Mouse (Mus musculus): Measurements from ENCODE around the gene Pop5. TPM values are rescaled to one million over a fixed set of nuclear protein-coding genes. Genes with fewer than 3 reads are reported as not detected.

The Pop5 gene
- polyA plus RNA-seq, 1 experiment, result 68.6 TPM

GRCm38 (mm10) chr5:115279226-115280049 lies 43.8 kb downstream of the Pop5 start, which contains the start of gene Coq5:
TSS of gene Coq5 (plus strand) at chr5:115279666.
- peaks cover 11% of the 10 kb centered on the region for H3K36me3 ChIP-seq (ENCODE audit: control insufficient read depth, insufficient read depth, low read length)
- peak within 1 kb of the TSS; percentile 8 for H3K27ac ChIP-seq (ENCODE audit: insufficient read depth, low read depth, low read length)
- WGBS, result 3% methylated on average over 45 of the region's 45 CpGs
- no peak for TF ChIP-seq CTCF (IDR thresholded peaks at IDR 0.05; ENCODE audit: extremely low read depth, insufficient read length, insufficient replicate concordance, low read depth, low read length)
- TF ChIP-seq POLR2A (IDR thresholded peaks at IDR 0.05; ENCODE audit: low read depth, low read length), result no peak
- peaks cover 2% of the 10 kb centered on the region; the same call in 1 of the 2 replicates for H3K4me1 ChIP-seq (ENCODE audit: control insufficient read depth, insufficient read depth, insufficient read length, low read length)
- H3K4me3 ChIP-seq (ENCODE audit: low read depth, low read length), result peak within 1 kb of the TSS; percentile 78
- no peaks in the 10 kb centered on the region for H3K27me3 ChIP-seq (ENCODE audit: control insufficient read depth, insufficient read depth, low read length)

GRCm38 (mm10) chr5:115280050-115280687 lies 44.5 kb downstream of the Pop5 start:
- peaks cover 15% of the 10 kb centered on the region for H3K36me3 ChIP-seq (ENCODE audit: control insufficient read depth, insufficient read depth, low read length)
- H3K4me1 ChIP-seq (ENCODE audit: control insufficient read depth, insufficient read depth, insufficient read length, low read length), result peaks cover 2% of the 10 kb centered on the region; the same call in 1 of the 2 replicates
- H3K27ac ChIP-seq (ENCODE audit: insufficient read depth, low read depth, low read length), result peak overlapping the region; percentile 8
- H3K4me3 ChIP-seq (ENCODE audit: low read depth, low read length), result peak overlapping the region; percentile 78
- TF ChIP-seq CTCF (IDR thresholded peaks at IDR 0.05; ENCODE audit: extremely low read depth, insufficient read length, insufficient replicate concordance, low read depth, low read length) (no peak), POLR2A (IDR thresholded peaks at IDR 0.05; ENCODE audit: low read depth, low read length) (no peak)
- 2% methylated on average over 17 of the region's 17 CpGs for WGBS
- H3K27me3 ChIP-seq (ENCODE audit: control insufficient read depth, insufficient read depth, low read length), result no peaks in the 10 kb centered on the region

GRCm38 (mm10) chr5:115284735-115285134 lies 49.1 kb downstream of the Pop5 start:
- no peak overlapping the region for H3K4me3 ChIP-seq (ENCODE audit: low read depth, low read length)
- H3K27me3 ChIP-seq (ENCODE audit: control insufficient read depth, insufficient read depth, low read length), result no peaks in the 10 kb centered on the region
- H3K27ac ChIP-seq (ENCODE audit: insufficient read depth, low read depth, low read length), result no peak overlapping the region
- no peaks in the 10 kb centered on the region; the same call in 1 of the 2 replicates for H3K4me1 ChIP-seq (ENCODE audit: control insufficient read depth, insufficient read depth, insufficient read length, low read length)
- 89% methylated on average over 3 of the region's 3 CpGs for WGBS
- peaks cover 36% of the 10 kb centered on the region for H3K36me3 ChIP-seq (ENCODE audit: control insufficient read depth, insufficient read depth, low read length)
- TF ChIP-seq CTCF (IDR thresholded peaks at IDR 0.05; ENCODE audit: extremely low read depth, insufficient read length, insufficient replicate concordance, low read depth, low read length) (peak; percentile 18; the same call in 1 of the 2 replicates), POLR2A (IDR thresholded peaks at IDR 0.05; ENCODE audit: low read depth, low read length) (no peak)

- 93% methylated on average over 8 of the region's 8 CpGs for WGBS
These were observed 58.5 kb downstream of the Pop5 start for GRCm38 (mm10) chr5:115294173-115294572.

More at GRCm38 (mm10) chr5:115294173-115294572, 58.5 kb downstream of the Pop5 start:
- no peak overlapping the region for H3K27ac ChIP-seq (ENCODE audit: insufficient read depth, low read depth, low read length)
- H3K4me1 ChIP-seq (ENCODE audit: control insufficient read depth, insufficient read depth, insufficient read length, low read length), result peaks cover 2% of the 10 kb centered on the region; the same call in 1 of the 2 replicates
- TF ChIP-seq CTCF (IDR thresholded peaks at IDR 0.05; ENCODE audit: extremely low read depth, insufficient read length, insufficient replicate concordance, low read depth, low read length) (peak; percentile 9; the same call in 1 of the 2 replicates), POLR2A (IDR thresholded peaks at IDR 0.05; ENCODE audit: low read depth, low read length) (no peak)
- H3K36me3 ChIP-seq (ENCODE audit: control insufficient read depth, insufficient read depth, low read length), result peaks cover 41% of the 10 kb centered on the region
- no peak overlapping the region for H3K4me3 ChIP-seq (ENCODE audit: low read depth, low read length)
- H3K27me3 ChIP-seq (ENCODE audit: control insufficient read depth, insufficient read depth, low read length), result no peaks in the 10 kb centered on the region

Other genes with a start within 250 kb of the Pop5 start
- gene Sppl3, start 224.7 kb upstream of the Pop5 start, polyA plus RNA-seq (2012; rRNA removed), result 36.9 and 101 TPM in 2 replicates
- gene Gm10401, start 137.5 kb upstream of the Pop5 start, polyA plus RNA-seq (2012; rRNA removed), result not detected in 2 replicates
- gene Acads, start 116.5 kb upstream of the Pop5 start, polyA plus RNA-seq (2012; rRNA removed), result 63.3 and 95.9 TPM in 2 replicates
- gene Unc119b, start 100.9 kb upstream of the Pop5 start, polyA plus RNA-seq (2012; rRNA removed), result 16.9 and 26.5 TPM in 2 replicates
- gene Mlec, start 77.7 kb upstream of the Pop5 start, polyA plus RNA-seq (2012; rRNA removed), result 56.0 and 78.3 TPM in 2 replicates
- 0.89 and 1.0 TPM in 2 replicates for gene Cabp1, start 41.5 kb upstream of the Pop5 start, polyA plus RNA-seq (2012; rRNA removed)
- gene Rnf10, start 37.1 kb downstream of the Pop5 start, polyA plus RNA-seq (2012; rRNA removed), result 80.5 and 148 TPM in 2 replicates
- 4.8 and 6.6 TPM in 2 replicates for gene Coq5, start 43.8 kb downstream of the Pop5 start, polyA plus RNA-seq (2012; rRNA removed)
- gene Dynll1, start 65.2 kb downstream of the Pop5 start, polyA plus RNA-seq (2012; rRNA removed), result 54.5 and 78.1 TPM in 2 replicates
- 16.9 and 38.0 TPM in 2 replicates for gene Srsf9, start 91.3 kb downstream of the Pop5 start, polyA plus RNA-seq (2012; rRNA removed)
- gene Gatc, start 105.3 kb downstream of the Pop5 start, polyA plus RNA-seq (2012; rRNA removed), result 3.3 and 6.0 TPM in 2 replicates
- 3.2 and 5.9 TPM in 2 replicates for gene Triap1, start 105.4 kb downstream of the Pop5 start, polyA plus RNA-seq (2012; rRNA removed)
- 6,016 and 7,190 TPM in 2 replicates for gene Cox6a1, start 113.1 kb downstream of the Pop5 start, polyA plus RNA-seq (2012; rRNA removed)
- 4.6 and 9.0 TPM in 2 replicates for gene Msi1, start 193.8 kb downstream of the Pop5 start, polyA plus RNA-seq (2012; rRNA removed)
- gene Pla2g1b, start 230.4 kb downstream of the Pop5 start, polyA plus RNA-seq (2012; rRNA removed), result 5.2 and 2,024 TPM in 2 replicates
- 9.9 and 13.6 TPM in 2 replicates for gene Sirt4, start 248.9 kb downstream of the Pop5 start, polyA plus RNA-seq (2012; rRNA removed)